Mouse (Mus musculus): ENCODE data around the gene Nt5e.

Nt5e gene

DNA sequence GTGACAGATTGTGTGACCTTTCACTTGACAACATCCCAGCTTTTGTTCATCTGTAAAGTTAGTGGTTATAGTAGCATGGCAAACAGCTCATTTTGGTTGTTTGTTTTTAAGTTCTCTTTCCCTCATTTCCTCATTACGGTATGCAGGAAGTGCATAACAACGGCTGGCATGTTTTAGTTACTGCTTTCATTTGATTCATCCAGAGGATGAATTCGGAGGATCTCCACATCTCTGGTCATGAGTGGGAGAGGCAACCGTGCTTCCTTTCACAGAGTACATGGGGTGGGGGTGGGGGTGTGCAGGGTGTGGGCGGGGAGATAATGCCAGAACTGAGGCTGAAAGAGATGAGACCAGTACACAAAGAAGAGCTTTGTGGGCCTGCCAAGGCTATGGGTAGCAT is 19.9 kb downstream of the Nt5e start:
- DNase-seq (ENCODE audit: low spot score in 2 of 2), result no peak

DNA sequence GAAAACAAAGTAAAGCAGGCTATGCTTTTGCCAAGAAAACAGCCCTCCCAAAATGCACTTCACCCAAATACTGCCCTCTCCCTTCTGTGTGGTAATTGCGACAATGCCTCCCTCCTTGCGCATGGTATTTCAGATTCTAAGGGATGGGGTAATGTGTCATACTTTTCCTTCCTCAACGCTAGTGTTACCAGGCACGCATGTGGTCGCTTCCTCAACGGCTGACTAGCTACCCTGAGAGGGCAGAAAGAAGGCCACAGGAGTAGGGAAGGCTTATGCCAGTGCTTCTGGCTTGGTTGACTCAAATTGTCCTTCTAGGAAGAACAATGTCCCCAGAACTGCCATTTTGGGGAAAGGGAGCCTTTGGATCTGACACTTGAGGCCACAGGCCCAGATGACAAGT is 21.6 kb downstream of the Nt5e start:
- no peak for DNase-seq (ENCODE audit: low spot score in 2 of 2)

DNA sequence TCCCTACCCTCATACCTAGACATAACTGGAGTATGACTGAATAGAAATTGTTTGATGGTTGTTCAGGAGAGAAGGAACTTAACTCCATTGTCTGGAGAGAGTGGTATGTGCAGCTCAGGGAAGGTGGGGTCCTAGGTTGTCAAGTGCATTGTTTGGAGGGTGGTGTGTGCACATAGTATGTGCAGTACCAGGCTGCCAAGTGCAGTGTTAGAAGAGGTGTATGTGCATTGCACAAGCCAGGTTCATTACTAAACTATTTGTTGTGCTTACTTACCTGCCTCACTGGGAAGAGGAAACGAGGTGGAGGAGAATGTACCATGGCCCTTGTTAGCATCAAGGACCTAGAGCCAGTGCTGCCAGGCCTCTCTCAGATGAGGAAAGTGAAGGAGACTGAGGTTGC is 23.3 kb downstream of the Nt5e start:
- DNase-seq (ENCODE audit: low spot score in 2 of 2), result no peak

DNA sequence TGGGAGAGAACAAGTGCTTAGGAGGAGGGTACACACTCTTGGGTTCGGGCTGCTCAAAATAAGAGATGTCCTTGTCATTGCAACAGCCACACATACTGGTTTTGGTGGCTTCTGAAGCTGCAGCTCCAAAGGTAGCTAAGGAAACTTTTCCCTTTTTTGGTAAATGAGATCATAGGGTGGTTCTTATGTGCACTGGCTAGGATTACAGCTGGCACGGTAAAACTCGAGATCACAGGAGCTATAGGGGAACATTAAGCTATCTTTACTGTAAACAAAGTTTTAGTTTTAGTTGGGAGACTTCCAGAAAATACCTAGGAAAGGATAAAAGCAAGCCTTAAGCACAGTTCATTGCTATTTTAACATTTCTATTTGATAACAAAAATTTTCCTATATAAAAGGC is 24.2 kb downstream of the Nt5e start:
- no peak for DNase-seq (ENCODE audit: low spot score in 2 of 2)

DNA sequence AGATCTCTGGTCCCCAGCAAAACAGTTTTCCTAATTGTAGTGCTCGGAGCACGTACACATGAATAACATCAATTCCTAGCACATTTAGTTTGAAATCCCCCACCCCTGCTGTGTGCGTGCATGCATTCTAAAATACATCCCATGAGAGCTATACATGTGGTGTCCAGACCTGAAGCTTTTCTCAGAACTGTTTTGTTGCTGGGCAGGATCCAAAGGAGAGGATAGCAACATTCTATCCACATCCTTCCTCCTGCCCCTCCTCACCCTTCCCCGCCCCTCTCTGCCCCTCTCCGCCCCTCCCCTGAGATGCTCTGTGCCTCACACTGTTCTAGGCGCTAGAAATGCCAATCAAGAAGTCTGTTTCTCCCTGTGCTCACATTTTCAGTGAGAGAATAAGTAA is 25.7 kb downstream of the Nt5e start:
- no peak for DNase-seq (ENCODE audit: low spot score in 2 of 2)

DNA sequence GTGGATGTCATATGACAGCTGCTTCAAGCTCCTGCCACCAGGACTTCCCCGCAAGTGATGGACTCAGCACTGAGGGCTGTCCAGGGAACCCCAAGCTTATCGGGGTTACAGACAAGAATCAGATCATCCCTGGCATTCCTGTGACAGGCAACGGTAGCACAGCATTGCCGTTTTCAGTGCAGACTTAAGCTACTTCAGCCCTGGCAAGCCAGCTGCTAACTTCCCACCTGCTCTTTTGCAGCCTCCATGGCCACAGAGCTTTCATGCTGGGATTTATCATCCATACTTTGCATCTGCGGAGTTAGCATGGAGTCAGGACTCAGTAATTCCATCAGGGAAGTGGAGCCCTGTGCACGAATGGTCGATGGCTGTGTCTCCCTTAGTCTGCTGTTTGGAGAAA is 26.5 kb downstream of the Nt5e start:
- no peak for DNase-seq (ENCODE audit: low spot score in 2 of 2)

DNA sequence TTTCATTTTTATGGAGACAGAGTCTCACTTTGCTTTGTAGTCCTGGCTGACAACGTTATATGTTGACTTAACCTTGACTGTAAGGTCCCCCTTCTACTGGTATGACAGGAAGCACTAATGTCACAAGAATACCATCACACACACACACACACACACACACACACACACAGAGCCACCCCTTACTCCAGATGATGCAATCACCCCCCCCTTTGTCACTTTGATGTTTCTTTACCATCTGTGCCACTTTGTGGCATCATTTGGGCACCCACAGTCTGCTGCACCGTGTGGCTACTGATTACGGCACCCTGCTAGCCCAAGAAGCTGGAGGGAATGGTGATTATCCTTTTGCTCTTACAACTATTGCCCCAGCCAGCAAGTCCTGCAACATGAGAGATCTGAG is 30.2 kb downstream of the Nt5e start:
- no peak for DNase-seq (ENCODE audit: low spot score in 2 of 2)

DNA sequence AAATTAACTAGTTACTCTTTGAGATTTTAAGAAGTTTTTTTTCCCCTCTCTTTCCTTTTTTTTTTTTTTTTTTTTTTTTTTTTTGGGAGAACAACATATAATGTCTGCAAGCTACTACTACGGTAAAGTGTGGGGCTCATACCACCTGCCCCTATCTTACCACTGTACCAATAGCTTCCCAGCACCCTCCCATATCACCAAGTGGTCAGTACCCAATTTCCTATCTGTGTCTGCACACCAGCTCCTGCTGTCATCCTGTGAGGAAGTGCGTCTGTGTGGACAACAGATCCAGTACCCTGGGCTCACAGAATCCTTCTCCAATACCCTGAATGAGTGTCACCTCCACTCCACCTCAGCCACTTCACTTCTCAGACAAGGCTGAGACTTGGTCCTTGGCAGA is 32.1 kb downstream of the Nt5e start:
- no peak for DNase-seq (ENCODE audit: low spot score in 2 of 2)

DNA sequence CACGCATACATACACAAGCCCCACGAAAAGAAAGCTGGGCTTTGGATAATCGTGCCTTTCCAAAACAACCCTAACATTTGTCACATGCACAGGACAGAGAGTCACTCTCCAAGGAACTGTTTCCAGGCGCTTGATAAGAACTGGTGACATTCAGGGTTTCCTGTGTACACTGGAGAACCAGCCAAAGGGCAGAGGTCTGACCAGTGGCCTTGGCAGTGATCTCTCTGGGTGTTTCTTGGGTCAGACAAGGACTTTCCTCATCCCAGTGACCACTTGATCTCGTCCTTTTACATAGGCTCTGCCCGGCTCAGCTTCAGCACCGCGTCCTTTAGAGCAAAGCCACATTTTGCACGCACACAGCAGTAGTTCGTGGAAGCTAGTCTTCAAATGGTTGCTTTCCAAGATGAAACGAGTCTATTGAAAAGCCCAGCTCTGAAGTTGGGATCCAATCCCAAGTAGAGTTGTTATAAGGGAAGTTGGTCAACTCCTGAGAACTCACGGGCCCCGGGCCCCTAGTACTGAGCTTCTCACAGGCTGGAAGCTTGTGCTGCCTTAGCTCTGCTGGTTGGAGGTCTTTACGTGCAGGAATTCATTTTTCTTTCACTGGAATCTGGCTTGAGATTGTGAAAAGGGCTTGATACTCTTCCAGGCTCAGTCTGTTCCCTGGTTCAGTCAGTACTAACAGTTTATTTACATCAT is 34.4 kb downstream of the Nt5e start:
- no peak for DNase-seq (ENCODE audit: low spot score in 2 of 2)

DNA sequence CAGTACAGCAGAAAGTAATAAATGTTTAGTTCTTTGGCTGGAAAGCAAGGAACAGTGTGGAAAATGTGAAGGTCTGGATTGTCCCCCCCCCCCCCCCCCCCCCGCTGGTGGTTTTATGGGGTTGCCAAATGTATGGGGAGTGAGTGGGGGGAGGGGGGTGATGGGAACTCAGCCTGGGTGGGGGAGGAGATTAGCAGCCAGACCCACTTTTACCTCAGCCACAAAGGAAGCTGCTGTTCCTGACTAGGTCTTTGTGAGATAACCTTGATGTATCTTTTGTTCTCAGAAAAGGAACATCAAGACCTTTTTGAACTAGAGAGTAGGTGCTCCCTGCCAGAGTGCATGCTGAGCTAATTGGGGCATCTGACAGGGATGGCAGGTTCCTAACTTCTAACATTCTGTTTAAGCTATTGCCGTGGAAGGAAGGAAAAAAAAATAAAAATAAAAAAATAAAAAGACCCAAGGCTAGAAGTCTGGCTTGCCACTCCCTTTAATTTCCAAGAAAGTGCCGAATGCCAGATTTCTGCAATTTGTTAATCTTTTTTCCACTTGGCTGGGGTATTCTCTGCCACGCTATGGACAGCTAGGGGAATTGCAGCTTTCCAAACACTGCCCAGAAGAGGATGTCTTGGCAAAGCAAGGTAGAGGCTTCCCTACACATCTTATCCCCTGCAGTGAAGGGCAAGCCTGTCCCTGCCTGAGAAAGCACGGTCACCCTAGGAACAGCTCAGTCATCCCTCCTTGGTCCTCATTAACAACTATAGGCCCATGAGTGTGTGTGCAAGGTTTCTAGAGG is 35.3 kb downstream of the Nt5e start:
- no peak for DNase-seq (ENCODE audit: low spot score in 2 of 2)

DNA sequence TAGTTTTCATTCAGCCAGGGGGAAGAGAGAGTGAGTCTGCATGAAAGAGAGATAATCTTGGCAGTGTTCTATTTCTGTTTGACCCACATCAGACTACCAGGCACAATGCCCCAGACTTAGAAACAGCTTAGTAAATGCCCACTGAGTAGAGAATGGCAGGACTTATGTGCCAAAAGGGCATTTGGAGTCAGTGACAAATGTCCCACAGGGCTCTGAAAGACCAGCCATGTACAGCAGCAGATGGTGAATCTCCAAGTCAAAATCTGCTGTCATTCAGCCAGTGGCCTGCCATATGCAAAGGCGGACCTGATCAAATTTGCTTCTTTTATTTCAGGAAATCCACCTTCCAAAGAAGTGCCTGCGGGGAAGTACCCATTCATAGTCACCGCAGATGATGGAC is 36.1 kb downstream of the Nt5e start:
- no peak for DNase-seq (ENCODE audit: low spot score in 2 of 2)

DNA sequence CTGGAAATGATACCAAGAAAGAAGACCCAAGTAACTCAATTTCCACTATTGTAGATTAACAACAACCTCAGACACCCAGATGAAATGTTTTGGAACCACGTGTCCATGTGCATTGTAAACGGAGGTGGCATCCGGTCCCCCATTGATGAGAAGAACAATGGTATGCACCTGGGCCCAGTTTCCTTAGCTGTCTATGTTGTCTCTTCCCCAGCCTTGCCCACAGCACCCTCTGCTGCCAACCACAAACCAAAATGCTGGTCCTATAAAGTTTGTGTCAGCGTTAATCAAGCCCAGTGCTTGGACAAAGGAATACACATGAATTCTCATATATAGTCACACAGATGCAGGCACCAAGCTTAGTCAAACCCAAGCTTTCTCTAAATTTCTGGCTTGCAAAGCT is 39.3 kb downstream of the Nt5e start:
- no peak for DNase-seq (ENCODE audit: low spot score in 2 of 2)

DNA sequence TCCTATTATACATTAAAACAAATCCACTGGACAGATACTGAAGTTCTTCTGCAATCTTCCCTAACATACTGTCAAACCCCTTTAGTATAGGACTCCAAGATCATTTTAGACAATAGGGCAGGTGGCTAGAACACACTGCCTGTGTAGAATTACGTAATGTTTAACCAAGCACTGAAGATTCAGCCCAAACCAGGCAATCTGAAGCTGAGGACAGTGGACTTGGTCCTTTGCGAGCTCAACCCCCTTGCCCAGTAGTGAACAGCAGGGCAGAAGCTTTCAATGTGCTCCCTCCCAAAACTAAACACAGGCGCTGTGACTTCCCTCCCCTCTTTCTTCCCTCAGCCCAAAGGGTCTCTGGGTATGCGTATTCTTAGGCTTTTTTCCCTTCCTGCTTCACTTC is 39.8 kb downstream of the Nt5e start:
- no peak for DNase-seq (ENCODE audit: low spot score in 2 of 2)

DNA sequence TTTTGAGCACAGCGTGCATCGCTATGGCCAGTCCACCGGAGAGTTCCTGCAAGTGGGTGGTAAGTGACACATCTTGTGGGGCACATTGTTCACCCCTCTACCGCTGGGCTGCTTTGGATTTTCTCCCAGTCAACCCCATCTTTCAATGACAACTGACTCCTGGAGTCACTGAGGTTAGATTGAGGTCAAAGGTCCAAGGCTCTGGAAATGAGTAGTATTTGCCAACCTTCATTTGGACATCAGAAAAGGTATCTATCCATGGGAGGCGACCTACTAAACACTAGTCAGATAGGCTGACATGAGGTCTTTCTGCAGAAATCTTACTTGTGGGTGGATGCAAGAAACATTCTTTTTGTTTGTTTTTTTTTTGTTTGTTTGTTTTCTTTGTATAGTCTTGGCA is 40.3 kb downstream of the Nt5e start:
- no peak for DNase-seq (ENCODE audit: low spot score in 2 of 2)

DNA sequence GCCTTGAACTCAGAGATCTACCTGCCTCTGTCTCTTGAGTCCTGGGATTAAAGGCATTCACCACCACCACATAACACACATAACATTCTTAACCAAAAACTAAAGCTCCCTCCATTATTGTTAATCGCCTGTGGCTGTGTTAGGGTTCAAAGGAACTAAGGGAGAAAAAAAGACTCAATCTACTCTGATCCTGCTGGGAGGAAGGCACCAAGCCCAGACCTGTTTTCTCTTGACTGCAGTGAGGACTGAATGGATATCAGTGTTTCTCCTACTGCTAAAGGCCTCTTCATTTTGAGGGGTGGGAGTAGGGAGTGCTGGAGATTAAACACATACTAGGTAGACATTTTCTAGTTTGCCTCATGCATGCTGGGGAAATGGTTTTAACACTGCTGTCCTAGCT is 40.8 kb downstream of the Nt5e start:
- DNase-seq (ENCODE audit: low spot score in 2 of 2), result no peak

DNA sequence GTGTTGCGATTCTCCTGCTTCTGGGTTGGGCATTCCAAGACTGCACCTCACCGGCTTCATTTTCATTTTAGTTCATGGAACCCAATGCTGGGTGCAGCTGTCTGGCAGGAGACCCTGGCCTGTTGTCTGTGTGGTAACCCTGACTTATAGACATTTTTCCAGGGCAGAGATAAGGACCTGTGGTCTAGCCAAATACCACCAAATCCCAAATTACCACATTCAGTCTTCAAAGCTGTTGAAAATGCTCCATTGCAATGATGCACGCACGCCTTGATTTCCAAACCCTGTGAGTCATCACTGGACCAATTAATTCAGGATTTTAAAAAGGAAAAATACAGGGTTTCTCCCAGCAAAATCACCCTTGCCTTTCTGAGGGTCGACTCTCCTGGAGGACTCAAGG is 41.5 kb downstream of the Nt5e start:
- no peak for DNase-seq (ENCODE audit: low spot score in 2 of 2)

DNA sequence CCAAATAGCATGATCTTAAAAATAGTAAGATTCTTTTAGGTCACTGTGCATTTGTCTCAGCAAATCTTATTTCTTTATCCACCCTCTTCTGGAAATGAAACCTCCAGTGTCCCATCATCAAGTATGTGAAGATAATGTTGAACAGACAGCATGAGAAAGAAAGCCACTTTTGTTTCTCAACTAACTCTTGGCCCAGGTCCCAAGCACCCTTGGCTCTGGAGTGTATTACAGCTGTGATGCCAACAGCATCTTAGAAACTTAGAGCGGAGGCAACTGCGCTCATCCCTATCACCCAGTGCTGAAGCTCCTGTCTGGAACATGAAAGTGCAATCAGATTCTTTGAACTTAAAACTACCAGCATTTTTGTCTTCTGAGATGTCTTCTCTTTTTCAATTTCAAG is 42.7 kb downstream of the Nt5e start:
- DNase-seq (ENCODE audit: low spot score in 2 of 2), result no peak

DNA sequence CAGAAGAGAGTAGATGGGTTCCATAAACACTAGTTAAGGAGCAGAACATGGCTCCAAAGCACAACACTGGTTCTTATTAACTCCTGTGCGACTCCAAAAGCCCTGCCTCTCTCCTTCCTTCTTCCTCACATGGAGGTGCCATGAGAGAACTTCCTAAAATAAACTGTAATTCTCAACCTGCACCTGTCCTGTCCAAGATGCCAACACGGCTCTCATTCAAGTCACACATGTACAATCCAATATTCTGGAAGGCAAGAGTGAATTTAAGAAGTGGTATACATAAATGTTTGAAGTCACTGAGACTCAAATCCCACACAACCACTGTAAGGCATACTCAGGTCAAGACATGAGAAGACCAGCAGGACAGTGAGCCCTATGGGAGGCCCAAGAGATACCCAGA is 44.2 kb downstream of the Nt5e start:
- DNase-seq (ENCODE audit: low spot score in 2 of 2), result no peak

DNA sequence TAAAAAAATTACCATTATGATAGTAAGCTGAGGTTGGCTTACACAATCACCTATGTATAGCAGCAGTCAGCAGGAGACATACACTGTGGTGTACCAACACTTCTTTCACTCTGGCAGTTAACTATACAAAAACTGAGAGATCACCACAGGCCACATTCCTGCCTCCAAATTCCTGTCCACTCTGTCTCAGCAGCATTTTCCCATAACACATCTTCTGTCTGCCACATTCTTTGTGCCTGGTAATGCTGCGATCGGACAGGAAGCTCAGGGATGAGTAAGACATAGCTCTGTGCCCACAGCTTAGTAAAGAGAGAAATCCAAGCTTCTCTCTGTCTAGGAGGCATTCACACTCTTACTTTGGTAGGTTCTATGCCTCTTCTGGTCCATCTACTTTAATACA is 46.0 kb downstream of the Nt5e start:
- no peak for DNase-seq (ENCODE audit: low spot score in 2 of 2)

DNA sequence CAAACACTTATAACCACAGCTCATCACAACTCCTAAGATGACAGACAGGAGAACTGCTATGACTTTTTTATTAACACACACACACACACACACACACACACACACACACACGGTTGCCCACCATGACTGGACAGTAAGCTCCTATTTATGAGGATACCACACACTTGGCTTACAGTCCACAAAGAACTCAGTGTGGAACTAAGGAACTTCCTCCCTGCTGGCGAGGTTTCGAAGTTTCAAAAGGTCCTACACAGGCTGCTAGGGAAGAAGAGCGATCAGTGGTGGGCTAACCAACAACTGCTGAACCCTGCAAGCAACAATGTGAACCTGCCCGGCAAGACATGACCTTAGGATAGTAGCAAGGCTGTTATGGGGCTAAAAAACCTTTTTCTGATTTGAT is 50.5 kb downstream of the Nt5e start:
- DNase-seq (ENCODE audit: low spot score in 2 of 2), result no peak

DNA sequence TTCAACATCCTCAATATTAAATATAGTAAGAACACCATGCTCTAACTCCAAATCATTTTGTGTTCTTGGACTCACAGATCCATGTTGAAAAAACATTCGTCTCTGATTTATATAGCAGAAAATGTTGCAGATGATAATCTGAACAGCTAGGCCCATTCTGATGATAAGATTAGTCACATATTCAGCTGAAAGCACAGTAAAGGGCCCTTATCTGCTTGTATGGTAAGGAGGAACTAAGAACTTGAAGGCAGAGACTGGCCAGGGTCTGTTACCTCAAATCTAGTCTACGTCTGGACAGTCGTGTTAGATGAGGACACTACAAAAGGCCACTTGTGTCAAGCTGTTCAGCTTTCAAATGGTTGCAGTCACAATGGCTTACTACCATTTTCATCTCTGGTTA is 52.1 kb downstream of the Nt5e start:
- no peak for DNase-seq (ENCODE audit: low spot score in 2 of 2)

DNA sequence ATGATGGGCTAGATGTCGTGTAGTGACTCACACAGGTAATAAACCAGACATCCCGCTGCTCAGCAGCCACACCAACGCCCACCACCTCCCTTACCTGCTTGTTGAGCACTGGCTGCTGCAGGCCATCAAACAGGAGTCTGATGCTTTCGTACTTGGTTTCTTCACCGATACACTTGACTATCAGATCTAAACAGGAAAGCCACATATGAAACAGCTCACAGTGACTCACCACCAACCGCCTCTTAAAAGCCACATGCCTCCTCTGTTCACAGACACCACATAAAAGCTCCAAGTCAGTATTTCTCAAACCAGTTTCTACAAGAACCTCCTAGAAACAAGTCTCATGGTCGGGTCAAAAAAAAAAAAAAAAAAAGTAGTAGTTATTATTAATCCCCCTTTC is 53.1 kb downstream of the Nt5e start:
- DNase-seq (ENCODE audit: low spot score in 2 of 2), result no peak

DNA sequence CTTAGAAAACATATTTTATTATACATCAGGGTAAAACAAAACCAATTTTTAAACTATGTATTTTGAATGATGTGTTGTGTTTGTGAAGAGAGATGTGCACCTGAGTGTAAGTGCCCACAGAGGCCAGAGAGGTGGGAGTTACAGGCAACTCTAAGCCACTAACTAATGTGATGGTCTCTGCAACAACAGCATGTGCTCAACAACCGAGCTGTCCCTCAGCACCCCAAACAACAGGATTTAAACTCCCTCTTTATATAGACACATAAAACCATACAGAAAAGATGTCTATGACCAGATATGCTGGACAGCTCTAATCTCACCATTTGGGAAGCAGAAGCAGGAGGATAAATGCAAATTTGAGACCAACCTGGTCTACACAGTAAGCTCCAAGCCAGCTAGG is 53.5 kb downstream of the Nt5e start:
- no peak for DNase-seq (ENCODE audit: low spot score in 2 of 2)

DNA sequence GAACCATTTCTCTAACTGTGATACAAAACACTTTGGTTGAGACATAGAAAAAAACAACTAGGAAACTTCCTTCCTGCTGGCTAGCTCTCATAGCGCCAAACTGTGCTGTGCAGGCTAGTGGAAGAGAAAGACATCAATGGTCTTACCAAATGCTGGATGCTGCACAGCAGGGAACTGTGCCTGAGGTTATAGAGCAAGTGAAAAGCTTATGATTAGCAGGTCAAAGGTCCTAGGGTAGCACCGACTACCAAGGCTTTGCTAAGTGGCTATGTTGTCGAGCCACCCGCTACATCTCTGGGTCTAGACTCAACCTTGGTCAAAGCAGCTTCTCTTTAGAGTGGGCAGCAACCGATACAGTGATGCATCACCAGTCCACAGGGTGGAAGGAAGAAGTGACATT is 61.8 kb downstream of the Nt5e start:
- no peak for DNase-seq (ENCODE audit: low spot score in 2 of 2)
